Mouse (Mus musculus) cerebellum, adult 2 months (tissue): Measurements from ENCODE around the gene Wfdc15b. TPM values are rescaled to one million over a fixed set of nuclear protein-coding genes. Genes with fewer than 3 reads are reported as not detected.

Experiments
- DNase-seq, 2 experiments: peaks; one replicate each; pipeline ENCODE4 v3.0.0; 2021
- H3K27ac ChIP-seq: fragments of 200-500 bp; 2 replicates; pipeline ENCODE4 v1.5.1; 2012; ENCODE audit warnings: low read length, control low read depth, inconsistent platforms; ENCODE audit not compliant: insufficient read depth
- H3K27me3 ChIP-seq: fragments of 200-500 bp; 2 replicates; pipeline ENCODE4 v1.6.1; 2012; ENCODE audit warnings: inconsistent platforms, mild to moderate bottlenecking, low read length, moderate library complexity; ENCODE audit not compliant: control insufficient read depth, insufficient read depth
- H3K4me1 ChIP-seq: fragments of 200-500 bp; 2 replicates; pipeline ENCODE4 v1.6.1; 2011; ENCODE audit warnings: low read length; ENCODE audit not compliant: control insufficient read depth, insufficient read depth
- H3K4me3 ChIP-seq: fragments of 200-500 bp; replicated peaks from 2 replicates; pipeline ENCODE3; 2011; ENCODE audit warnings: mild to moderate bottlenecking, low read depth, low read length, control low read depth; ENCODE audit not compliant: insufficient read depth
- CTCF ChIP-seq: fragments of 200-500 bp; IDR thresholded peaks from 2 replicates; pipeline ENCODE4 v1.5.1; 2011; ENCODE audit warnings: low read depth, mild to moderate bottlenecking, control low read depth, low read length, moderate library complexity, borderline replicate concordance; ENCODE audit not compliant: insufficient read depth
- POLR2A ChIP-seq: fragments of 200-500 bp; IDR thresholded peaks from 2 replicates; pipeline ENCODE4 v1.6.1; 2011; ENCODE audit warnings: low read length, control low read depth, borderline replicate concordance; ENCODE audit not compliant: insufficient read depth
- WGBS: fragments of 180-500 bp; shearing (Covaris S2); methylation state at CpG from one replicate; pipeline ENCODE4 v1.1.7; 2018; 5-methylcytosine and 5-hydroxymethylcytosine counted together
- polyA plus RNA-seq: library from polyadenylated mRNA; depleted of rRNA; stranded (reverse); fragments of >200 nt; gene quantifications from 2 replicates; pipeline ENCODE4 v1.2.3, GENCODE M21; 2012

The Wfdc15b gene
- polyA plus RNA-seq, 1 experiment, result not detected

DNA sequence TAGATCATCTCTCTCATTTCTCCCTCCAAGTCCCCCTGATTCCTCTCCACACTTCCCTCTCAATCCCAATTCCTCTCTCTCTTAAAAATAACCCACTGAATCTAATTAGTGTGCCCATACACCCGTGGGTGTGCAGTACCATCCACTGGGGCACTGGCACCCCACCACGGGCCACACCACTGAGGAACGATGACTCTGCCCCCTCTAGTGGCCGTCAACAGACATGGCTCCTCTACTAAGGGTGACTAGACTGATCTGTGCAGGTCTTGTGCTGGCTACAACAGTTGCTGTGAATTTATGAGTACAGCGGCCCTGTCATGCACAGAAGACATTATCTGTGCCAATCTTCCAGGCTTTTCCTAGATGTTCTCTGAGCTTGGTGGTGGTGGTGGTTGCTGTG, 32.7 kb downstream of the Wfdc15b start:
- no peak overlapping the region for H3K27ac ChIP-seq
- no peaks in the 10 kb centered on the region for H3K27me3 ChIP-seq
- WGBS, result 24% methylated on average over 5 of the region's 5 CpGs
- no peak for DNase-seq
- no peak overlapping the region for H3K4me3 ChIP-seq
- no peaks in the 10 kb centered on the region for H3K4me1 ChIP-seq
- TF ChIP-seq POLR2A, result no peak
- peak; percentile 54 for TF ChIP-seq CTCF

DNA sequence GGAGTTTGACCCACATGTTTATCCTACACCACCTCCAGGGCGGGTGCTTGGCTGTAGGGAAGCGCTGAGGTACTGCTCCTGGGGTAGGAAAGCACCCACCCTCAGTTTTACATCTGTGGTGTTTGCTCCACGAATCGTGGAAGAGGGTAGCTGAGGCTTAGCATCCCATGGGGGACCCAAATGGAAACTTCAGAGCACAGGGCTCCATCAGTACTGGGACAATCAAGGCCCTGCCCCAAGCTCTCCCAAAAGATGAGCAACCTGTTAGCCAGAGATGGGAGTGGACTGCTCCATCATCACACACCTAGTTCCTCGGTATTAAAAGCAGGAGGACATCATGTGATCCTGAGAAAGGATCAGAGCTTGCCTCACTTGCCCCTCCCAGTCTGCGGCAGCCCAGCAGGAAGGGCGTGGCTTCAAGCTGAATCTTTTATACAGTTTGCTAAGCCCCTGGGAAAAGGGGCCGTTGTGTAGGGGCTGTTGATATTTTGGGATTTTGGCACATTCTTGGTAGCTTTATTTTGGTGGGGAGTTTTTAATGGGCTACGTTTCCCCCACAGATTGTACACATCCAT, 37.2 kb downstream of the Wfdc15b start:
- Histone ChIP-seq H3K4me3 (no peak overlapping the region), H3K27ac (no peak overlapping the region), H3K4me1 (no peaks in the 10 kb centered on the region), H3K27me3 (no peaks in the 10 kb centered on the region)
- no peak for DNase-seq
- WGBS, result 49% methylated on average over 9 of the region's 9 CpGs
- no peak for TF ChIP-seq POLR2A
- TF ChIP-seq CTCF, result no peak

DNA sequence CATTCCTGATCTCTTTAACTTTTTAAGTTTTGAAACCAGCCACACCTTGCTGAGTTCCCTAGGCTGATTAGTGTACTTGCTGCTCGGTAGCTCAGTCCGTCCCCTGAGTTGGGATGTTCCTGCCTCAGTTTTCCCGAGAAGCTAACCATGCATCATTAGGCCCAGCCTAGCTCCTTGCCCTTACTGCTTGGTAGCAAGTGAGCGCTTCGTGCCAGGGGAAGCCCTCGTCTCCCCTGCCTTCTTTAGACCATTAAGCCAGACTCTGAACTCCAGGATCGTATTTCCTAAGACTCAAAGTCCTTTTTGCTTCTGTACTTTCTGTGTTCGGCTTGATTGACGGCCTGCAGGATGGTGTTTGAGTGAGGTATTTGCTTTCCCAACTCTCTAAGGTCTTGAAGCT, 38.1 kb downstream of the Wfdc15b start:
- WGBS, result 78% methylated on average over 9 of the region's 9 CpGs
- Histone ChIP-seq H3K27ac (no peak overlapping the region), H3K27me3 (no peaks in the 10 kb centered on the region), H3K4me1 (no peaks in the 10 kb centered on the region), H3K4me3 (no peak overlapping the region)
- no peak for DNase-seq
- TF ChIP-seq CTCF (no peak), POLR2A (no peak)

DNA sequence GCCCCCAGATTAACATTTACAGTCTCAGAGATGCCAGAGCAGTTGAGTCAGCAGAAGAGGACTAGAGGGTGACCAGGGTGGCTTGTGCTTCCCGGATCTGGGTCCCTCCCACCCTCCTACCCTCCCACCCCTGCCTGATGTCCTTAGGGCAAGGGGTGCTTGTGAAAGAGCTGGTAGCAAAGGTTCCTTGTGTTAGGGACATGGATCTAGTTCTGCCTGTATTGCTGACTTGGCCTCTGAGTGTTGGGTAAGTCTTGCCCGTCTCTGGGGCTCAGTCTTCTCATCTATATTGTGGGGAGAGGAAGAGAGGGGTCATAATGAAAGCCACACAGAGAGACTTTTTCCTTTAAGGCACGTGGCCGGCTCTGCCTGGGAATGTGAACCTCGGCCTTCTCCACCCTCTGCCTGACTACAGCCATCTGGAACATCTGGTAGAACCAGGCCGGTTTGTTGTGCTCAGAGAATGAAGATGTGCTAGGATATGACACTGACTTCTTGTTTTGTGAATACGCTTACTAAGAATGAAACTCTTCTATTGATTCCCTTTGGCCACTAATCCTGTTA, 38.7 kb downstream of the Wfdc15b start, which contains the start of gene Wfdc5:
TSS of gene Wfdc5 (minus strand) at position 51 of the 564 bp plus-strand sequence.
- H3K4me1 ChIP-seq, result no peaks in the 10 kb centered on the region
- H3K27ac ChIP-seq, result no peak within 1 kb of the TSS
- no peak for DNase-seq
- no peak within 1 kb of the TSS for H3K4me3 ChIP-seq
- TF ChIP-seq CTCF (no peak), POLR2A (no peak)
- H3K27me3 ChIP-seq, result no peaks in the 10 kb centered on the region
- WGBS, result 88% methylated on average over 7 of the region's 7 CpGs

DNA sequence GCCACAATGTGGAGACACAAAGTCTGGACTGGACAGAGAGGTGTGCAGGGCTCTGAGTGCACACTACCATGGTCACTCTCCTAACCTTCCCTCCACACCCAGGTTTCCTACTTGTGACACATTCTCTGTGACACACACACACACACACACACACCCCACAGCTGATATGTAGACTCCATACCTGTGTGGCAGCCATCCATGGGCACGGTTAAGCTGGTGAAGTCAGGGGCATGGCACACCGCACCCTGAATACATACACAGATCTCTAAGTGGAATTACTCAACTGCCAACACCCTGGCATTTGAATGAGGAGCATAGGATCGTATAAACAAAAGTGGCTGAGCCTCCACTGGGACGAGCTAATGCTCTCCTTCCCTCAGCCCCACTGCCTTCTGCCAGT, 40.7 kb downstream of the Wfdc15b start:
- TF ChIP-seq POLR2A (no peak), CTCF (no peak)
- no peaks in the 10 kb centered on the region for H3K27me3 ChIP-seq
- H3K4me1 ChIP-seq, result no peaks in the 10 kb centered on the region
- no peak overlapping the region for H3K27ac ChIP-seq
- WGBS, result 93% methylated on average over 4 of the region's 4 CpGs
- H3K4me3 ChIP-seq, result no peak overlapping the region
- no peak for DNase-seq

DNA sequence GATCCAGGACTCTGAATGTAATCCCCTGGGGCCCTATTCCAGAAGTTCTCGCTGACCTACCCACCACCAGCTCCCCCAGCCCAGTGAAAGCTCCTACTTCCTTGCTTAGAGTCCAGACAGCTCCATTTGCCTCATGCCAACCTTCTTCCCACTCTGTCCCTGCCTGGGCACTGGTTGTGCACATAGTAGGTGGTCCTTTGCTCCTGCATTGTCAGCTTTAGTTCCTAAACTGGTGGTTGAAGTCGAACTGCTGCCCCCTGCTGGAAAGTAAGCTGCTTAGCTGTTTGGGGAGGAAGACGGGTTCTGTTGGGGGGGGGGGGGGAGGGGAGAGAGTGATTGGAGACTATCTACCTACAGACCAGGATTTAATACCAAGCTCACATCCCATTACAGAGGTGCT, 41.3 kb downstream of the Wfdc15b start:
- Histone ChIP-seq H3K4me1 (no peaks in the 10 kb centered on the region), H3K4me3 (no peak overlapping the region), H3K27ac (no peak overlapping the region), H3K27me3 (no peaks in the 10 kb centered on the region)
- 40% methylated on average over 3 of the region's 3 CpGs for WGBS
- peak in 1 of 2 experiments; percentile 27 for DNase-seq
- TF ChIP-seq POLR2A (no peak), CTCF (peak; percentile 19; the same call in 1 of the 2 replicates)

DNA sequence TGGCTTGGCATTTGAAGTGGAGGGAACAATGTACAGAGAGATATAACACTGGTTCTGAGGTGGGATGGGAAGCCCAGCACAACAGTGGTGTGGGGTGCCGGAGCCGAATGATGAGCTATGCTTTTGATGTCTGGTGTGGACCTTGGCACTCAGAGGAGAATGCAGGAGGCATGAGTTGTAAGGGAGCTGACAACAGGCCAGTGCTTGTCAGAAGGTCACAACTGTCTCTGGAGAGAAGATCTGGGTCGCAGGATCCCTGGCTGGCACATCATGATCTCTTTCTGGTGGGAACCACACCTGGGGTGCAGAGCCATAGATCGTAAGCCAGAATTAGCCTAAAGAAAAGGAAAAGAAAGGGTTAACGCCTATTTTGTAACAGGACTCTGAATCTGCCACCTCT, 43.6 kb downstream of the Wfdc15b start:
- no peak for DNase-seq
- 83% methylated on average over 5 of the region's 5 CpGs for WGBS
- TF ChIP-seq POLR2A (no peak), CTCF (no peak)
- H3K27me3 ChIP-seq, result no peaks in the 10 kb centered on the region
- 0 out of 2 replicates have a peak, but pooled peaks cover 4% of the 10 kb centered on the region for H3K4me1 ChIP-seq
- H3K4me3 ChIP-seq, result no peak overlapping the region
- no peak overlapping the region for H3K27ac ChIP-seq

DNA sequence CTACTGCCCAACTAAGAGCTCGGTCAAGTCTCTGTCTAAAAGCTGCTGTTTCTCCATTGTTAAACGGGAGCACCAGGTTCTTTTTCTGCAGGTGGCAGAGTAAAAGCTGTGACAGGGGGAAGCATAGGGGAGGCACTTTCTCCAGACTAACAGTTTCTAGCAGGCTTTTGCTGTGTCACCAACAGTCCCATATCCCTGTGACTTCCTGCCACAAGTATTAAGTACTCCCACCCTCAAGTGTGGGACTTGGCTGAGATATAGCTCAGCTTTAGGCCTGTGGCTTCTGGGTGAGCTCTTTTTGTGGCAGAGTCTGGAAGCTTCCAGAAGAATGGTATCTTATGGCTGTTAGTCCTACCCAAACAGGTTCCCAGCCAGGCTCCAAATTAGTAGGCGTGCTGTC, 45.6 kb downstream of the Wfdc15b start:
- no peak for DNase-seq
- no peak overlapping the region for H3K4me3 ChIP-seq
- no peak overlapping the region for H3K27ac ChIP-seq
- WGBS, result 80% methylated on average over 3 of the region's 3 CpGs
- H3K27me3 ChIP-seq, result no peaks in the 10 kb centered on the region
- TF ChIP-seq POLR2A, result no peak
- no peak for TF ChIP-seq CTCF
- 0 out of 2 replicates have a peak, but pooled peaks cover 4% of the 10 kb centered on the region for H3K4me1 ChIP-seq
